Mouse (Mus musculus): ENCODE measurements around the gene Fam89a.

Gene Fam89a

DNA sequence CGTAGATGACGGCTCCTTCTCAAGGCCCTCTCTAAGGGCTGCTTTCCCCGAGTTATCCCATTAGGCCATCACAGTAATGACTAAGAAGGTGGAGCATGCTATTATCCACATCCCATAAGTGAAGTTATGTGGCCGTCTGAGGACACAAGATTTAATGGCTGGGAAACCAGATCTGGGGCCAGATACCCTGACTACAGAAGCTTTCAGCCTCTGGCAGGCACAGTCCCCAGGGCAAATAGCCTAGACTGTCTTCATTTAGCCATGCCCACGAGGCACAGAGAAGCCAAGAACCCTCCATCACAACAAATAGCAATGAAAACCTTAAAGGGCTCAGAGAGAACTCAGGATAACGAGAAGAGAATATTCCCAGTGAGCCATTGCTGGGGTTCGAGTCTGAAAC lies 11.4 kb upstream of the Fam89a start:
- ChIA-PET CTCF (interaction anchor here in 1 of 4 experiments (1.2 kb wide), 1 partner anchor 14 kb away, joined by 3 read pairs; no protein-coding TSS in a partner anchor), POLR2A (interaction anchor here in 1 of 4 experiments (0.7 kb wide), 1 partner anchor 809 kb away, joined by 3 read pairs; no protein-coding TSS in a partner anchor)

DNA sequence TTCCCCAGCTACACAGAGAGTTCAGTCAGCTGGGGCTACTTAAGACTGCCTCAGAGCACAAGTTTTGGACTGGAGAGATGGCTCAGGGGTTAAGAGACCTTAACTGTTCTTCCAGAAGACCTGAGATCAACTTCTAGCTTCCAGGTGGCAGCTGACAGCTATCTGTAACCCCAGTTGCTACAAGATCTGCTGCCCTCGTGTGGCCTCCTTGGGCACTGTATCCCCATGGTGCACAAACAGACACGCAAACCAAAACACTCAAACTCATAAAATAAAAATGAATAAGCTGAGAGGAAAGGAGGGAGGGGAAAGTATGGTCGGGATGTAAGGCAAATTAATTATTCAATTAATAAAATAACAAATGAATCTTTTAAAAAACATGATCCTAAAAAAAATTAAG lies 6.9 kb upstream of the Fam89a start:
- ChIA-PET POLR2A (interaction anchor here in 1 of 4 experiments (1.0 to 2.0 kb wide), 5 partner anchors 13 to 82 kb away, joined by 3 to 5 read pairs (median 4); no protein-coding TSS in a partner anchor), CTCF (interaction anchor here (0.6 to 2.7 kb wide), 44 partner anchors 8 to 1227 kb away, joined by 3 to 13 read pairs (median 4); partner anchors contain the start of genes Arv1 (in 2 of the 4), Ttc13 (in 2 of the 4), Cog2 (in 1 of the 4) and Trim67 (in 1 of the 4))

DNA sequence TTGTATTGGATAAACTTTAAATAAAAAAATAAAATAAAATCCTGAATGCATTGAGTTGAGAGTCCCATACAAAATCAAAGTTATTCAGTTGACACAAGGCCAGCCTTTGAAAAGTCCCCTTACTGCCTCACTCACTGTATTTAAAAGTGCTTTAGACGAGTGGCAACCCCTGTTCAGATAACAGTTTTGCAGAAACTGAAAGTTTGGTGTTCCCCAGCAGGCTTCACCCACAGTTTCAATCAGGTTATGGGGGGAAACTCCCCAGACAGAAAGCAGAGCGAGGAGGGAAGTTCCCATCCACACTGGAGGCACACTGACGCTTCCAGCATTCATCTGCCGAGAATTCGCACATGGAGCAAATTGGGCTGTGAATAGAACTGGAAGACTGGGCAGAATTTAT lies 5.0 kb upstream of the Fam89a start:
- POLR2A ChIA-PET = interaction anchor here in 1 of 4 experiments (2.0 kb wide), 1 partner anchor 12 kb away, joined by 4 read pairs; no protein-coding TSS in a partner anchor
- CTCF ChIA-PET = interaction anchor here (0.5 to 2.7 kb wide), 4 partner anchors 13 to 796 kb away, joined by 3 to 13 read pairs (median 6); no protein-coding TSS in a partner anchor

DNA sequence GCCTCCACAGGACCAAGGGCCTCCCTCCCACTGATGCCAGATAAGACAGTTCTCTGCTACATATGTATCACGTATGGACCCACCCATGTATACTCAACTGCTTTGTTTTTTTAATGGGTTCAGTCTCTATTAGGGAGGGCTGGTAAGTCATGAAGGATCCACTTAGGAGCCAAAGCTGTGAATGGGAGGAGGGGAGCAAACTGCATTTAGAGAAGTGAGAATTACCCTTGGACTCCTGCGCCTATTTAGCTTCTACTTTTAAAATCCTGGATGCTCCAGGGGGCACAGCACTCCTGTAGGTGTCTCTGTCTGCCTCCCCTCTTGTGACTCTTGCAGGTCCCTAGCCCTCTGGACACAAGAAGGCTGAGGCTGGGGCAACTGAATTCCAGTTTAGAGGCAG lies 4.5 kb upstream of the Fam89a start:
- ChIA-PET CTCF (interaction anchor here in 1 of 4 experiments (0.6 kb wide), 1 partner anchor 797 kb away, joined by 3 read pairs; no protein-coding TSS in a partner anchor), POLR2A (no interaction called here)

DNA sequence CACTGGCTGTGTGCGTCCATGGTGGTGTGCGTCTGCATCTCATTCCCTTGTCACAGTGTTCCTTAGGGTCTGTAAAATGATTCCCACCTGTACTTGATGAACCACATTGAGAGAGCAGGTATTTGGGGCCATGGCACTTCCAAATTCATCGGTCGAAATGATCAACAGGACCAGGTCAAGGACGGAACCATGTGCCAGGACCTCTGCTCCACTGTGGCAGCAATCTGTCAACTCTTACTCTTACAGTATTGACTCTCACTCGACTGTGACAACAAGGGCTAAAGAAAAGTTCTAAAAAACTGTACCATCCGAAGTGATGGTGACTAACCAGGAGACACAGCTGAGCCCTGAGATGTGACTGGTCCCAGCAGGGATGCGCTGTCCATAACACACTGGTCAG lies 3.8 kb upstream of the Fam89a start:
- CTCF ChIA-PET = no interaction called here
- POLR2A ChIA-PET = no interaction called here

DNA sequence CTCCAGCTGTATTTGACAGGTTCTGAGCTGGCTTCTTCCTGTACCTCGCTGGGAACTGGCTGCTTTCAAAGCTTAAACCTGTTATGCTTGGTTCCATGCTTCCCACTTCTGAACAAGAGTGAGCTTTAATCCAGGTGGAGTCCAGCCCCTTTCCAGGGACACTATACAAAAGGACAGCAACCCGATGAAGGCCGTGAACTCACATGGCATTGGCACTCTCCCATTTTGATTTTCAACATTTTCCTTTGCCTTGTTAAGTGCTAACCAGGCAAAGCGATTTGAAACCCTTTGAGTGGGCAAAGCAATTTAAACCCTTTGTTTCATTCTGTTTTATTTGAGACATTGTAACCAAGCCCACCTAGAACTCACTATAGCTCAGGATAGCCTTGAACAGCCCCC lies 3.2 kb upstream of the Fam89a start:
- ChIA-PET CTCF (interaction anchor here in 2 of 4 experiments (1.3 to 1.9 kb wide), 2 partner anchors 16 kb away, joined by 4 to 9 read pairs; no protein-coding TSS in a partner anchor), POLR2A (interaction anchor here in 1 of 4 experiments (0.7 kb wide), 1 partner anchor 9 kb away, joined by 3 read pairs; no protein-coding TSS in a partner anchor)

DNA sequence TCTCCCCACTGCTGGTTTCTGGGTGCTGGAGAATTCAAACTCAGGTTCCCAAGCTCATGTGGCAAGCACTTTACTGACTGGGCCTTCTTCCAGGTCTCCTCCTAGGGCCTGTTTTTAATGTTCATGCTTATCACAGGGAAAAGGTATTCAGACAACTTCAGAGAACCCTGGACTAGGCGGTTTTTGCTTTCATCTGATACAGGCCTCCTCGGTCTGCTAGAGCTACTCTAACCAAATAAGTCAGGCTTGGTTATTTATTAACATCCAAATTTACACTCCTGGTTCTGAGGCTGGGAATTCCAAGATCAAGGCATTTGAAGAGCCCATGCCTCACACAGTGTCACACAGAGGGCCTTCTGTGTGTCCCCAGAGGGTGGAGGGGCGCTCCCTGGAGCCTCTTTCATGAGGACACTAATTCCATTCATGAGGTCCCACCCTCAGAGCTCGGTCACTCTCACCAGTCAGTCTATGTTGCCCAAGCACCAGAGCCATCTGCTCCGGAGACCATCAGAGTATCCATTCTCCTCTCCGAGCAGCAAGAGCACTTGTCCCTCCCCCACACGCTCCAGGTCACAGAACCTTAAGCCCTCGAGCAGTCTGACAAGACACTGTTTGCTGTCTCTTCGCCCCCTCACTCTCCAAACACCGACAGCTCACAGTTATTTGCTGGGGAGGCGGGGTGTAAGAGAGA lies 2.6 kb upstream of the Fam89a start:
- ChIA-PET POLR2A (interaction anchor here in 3 of 4 experiments (0.7 to 1.3 kb wide), 5 partner anchors 8 to 154 kb away, joined by 3 read pairs; no protein-coding TSS in a partner anchor), CTCF (interaction anchor here in 2 of 4 experiments (0.6 to 1.9 kb wide), 3 partner anchors 15 to 53 kb away, joined by 3 to 9 read pairs (median 4); no protein-coding TSS in a partner anchor)

DNA sequence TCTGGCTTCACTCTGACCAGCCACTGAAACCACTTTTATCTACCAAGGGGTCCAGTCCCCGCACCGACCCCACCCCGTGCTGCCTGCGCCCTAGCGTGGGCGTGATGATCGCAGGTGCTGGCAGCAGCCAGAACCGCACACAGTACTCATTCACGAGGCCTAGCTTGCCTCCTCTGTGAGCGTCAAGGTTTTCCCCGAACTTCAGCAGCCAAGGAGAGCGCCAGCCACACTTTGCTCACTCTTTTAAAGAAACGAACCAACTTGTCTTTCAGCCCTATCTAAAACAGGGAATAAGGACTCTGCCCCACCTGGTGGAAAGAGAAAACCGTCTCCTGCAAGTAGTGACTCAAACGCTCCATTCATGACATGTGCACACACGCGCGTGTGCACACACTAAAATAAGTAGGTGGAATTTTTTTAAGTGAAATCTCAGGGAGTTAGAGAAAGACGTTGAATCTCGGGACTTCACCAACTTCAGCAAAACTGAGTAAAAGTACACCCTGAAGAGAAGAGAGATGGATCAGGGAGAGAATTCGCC lies 762 bp upstream of the Fam89a start:
- POLR2A ChIA-PET = interaction anchor here in 2 of 4 experiments (0.7 to 2.6 kb wide), 6 partner anchors 9 to 849 kb away, joined by 3 to 7 read pairs (median 3); no protein-coding TSS in a partner anchor
- CTCF ChIA-PET = interaction anchor here in 2 of 4 experiments (0.7 to 1.6 kb wide), 2 partner anchors 144 to 692 kb away, joined by 5 to 13 read pairs; no protein-coding TSS in a partner anchor

DNA sequence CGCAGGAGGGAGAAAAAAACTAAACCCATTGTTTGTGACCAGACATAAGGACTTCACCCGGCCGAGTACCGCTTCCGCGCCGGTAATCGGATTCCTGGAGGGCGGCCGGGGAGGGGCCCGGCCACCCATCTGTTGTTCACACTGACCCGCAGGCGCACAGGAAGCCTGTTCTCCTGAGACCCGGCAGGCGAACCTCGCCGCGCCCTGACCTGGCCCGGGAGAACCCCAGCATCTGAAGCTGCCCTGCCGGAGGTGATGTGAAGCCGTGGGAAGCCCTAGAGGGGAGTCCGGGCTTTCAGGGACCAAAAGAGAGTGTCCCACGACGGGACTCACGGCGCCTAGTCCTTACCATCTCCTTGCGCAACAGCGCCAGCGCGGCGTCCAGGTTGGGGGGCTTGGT lies 441 bp downstream of the Fam89a start:
- CTCF ChIA-PET = interaction anchor here in 3 of 4 experiments (0.5 to 2.1 kb wide), 10 partner anchors 8 to 143 kb away, joined by 3 to 9 read pairs (median 3); partner anchors contain the start of genes Arv1 (in 1 of the 3) and Ttc13 (in 1 of the 3)
- POLR2A ChIA-PET = interaction anchor here in 3 of 4 experiments (0.6 to 2.6 kb wide), 14 partner anchors 8 to 435 kb away, joined by 3 to 7 read pairs (median 3); partner anchors contain the start of genes Trim67 (in 1 of the 3) and Ttc13 (in 1 of the 3)

DNA sequence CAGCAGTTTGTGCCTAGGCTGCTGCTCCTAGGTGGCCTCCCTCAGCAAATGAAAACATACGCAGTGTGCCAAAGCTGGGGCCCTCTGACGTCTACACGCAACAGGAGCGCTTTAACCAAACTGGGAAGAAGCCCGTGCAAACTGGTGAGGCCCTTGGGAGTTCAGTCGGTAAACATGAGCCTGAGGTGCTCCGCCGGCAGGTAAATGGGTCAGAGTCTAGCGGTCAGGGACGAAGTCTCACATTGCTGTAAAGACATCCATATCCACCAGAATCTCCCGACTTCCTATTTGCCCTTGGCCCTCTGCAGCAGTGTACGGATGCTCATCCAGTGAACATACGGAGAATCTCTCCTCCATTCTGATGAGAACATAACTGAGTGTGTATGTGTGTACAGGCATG lies 5.0 kb downstream of the Fam89a start:
- ChIA-PET CTCF (interaction anchor here in 2 of 4 experiments (1.0 to 1.5 kb wide), 2 partner anchors 12 to 370 kb away, joined by 3 to 5 read pairs; no protein-coding TSS in a partner anchor), POLR2A (interaction anchor here in 2 of 4 experiments (0.7 to 1.6 kb wide), 4 partner anchors 7 to 62 kb away, joined by 3 to 5 read pairs (median 3); no protein-coding TSS in a partner anchor)

DNA sequence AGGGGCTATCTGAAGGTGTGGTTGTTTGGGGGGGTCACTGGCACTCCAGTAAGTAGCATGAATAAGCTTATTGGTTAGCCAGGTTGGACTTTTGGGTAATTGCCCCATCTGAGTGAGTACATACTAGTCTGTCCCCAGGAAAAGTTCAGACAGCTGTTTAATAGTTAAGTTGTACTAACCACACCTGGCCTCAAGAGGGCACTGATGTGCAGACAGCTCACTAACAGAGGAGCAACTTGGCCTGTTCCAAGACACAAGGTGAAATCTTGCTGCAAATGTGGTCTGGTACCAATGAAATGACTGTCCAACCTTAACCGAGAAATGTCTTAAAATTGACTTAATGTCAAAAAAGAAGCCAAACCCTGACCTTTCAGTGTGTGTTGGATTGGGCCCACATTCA lies 12.4 kb downstream of the Fam89a start:
- POLR2A ChIA-PET = interaction anchor here in 2 of 4 experiments (0.6 to 1.3 kb wide), 5 partner anchors 8 to 118 kb away, joined by 3 to 5 read pairs (median 3); no protein-coding TSS in a partner anchor
- CTCF ChIA-PET = interaction anchor here (0.5 to 2.0 kb wide), 32 partner anchors 9 to 819 kb away, joined by 3 to 13 read pairs (median 4); partner anchors contain the start of genes Arv1 (in 2 of the 4), Fam89a (in 2 of the 4), Ttc13 (in 2 of the 4) and 2310022B05Rik (in 1 of the 4)

DNA sequence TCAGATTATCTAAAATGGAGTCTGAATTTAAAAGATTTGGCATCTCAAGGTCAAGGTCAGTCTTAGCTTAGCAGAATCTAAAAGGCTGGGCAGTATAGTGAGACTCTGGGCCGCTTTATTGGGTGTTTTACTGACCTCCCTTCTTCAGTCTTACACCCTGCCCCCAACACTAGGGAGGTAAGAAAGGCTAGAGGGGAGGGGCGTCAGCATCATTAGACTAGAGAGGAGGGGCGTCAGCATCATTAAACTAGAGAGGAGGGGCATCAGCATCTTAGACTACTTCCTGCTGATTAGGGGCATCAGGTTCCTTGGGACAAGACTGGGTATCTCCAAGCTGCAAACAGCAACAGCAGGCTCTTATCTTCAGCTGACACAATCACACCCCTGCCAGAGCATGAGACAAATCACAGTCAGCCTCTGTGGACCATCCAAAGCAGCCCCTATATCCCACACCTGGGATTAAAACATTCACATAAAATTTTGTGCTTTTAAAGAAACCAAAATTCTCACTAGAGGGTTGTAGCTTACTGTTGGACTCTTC lies 16.2 kb downstream of the Fam89a start:
- CTCF ChIA-PET = no interaction called here
- POLR2A ChIA-PET = interaction anchor here in 2 of 4 experiments (0.7 to 2.4 kb wide), 4 partner anchors 9 to 15 kb away, joined by 3 to 8 read pairs (median 4); partner anchors contain the start of genes Arv1 (in 1 of the 2) and Ttc13 (in 1 of the 2)

DNA sequence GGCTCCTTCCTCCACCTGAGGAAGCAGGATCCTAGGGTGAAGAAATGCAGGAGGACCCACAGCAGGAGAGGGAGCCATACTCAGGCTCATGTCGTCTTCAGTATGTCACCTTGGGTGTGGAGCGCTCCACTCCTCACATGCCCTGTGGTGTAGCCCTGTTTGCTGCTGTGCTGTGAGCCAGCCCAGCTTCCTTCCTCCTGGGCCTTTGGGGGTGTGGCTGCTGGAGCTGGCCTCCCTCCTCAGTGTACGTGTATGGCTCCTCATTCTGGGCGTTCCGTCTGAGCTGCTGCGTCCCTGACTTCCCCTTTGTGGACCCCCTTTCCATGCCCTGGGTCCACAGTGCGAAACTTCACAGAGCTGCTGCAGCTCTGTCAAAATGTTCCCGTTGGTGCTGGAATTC lies 18.8 kb downstream of the Fam89a start:
- POLR2A ChIA-PET = interaction anchor here in 2 of 4 experiments (0.8 to 3.0 kb wide), 4 partner anchors 9 to 202 kb away, joined by 3 to 6 read pairs (median 4); no protein-coding TSS in a partner anchor
- CTCF ChIA-PET = no interaction called here

DNA sequence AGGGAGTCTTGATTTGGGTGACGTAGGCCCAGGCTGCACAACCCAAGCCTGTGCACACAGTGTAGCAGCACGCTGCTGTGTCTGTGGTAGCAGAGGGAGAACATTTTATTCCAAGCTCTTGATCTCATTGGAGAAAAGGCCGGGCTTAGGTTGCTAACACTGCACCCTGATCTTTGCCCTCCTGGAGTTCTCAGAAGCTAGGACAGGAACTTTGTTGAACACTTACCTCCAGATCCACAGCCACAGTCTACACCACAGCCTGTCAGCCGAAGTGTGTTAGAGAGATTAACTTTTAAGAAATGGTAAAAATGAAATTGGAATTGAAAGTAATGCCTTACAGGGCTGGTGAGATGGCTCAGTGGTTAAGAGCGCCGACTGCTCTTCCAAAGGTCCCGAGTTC lies 27.3 kb downstream of the Fam89a start:
- ChIA-PET POLR2A (interaction anchor here in 3 of 4 experiments (0.6 to 2.4 kb wide), 3 partner anchors 8 to 35 kb away, joined by 3 to 8 read pairs (median 4); no protein-coding TSS in a partner anchor), CTCF (no interaction called here)

DNA sequence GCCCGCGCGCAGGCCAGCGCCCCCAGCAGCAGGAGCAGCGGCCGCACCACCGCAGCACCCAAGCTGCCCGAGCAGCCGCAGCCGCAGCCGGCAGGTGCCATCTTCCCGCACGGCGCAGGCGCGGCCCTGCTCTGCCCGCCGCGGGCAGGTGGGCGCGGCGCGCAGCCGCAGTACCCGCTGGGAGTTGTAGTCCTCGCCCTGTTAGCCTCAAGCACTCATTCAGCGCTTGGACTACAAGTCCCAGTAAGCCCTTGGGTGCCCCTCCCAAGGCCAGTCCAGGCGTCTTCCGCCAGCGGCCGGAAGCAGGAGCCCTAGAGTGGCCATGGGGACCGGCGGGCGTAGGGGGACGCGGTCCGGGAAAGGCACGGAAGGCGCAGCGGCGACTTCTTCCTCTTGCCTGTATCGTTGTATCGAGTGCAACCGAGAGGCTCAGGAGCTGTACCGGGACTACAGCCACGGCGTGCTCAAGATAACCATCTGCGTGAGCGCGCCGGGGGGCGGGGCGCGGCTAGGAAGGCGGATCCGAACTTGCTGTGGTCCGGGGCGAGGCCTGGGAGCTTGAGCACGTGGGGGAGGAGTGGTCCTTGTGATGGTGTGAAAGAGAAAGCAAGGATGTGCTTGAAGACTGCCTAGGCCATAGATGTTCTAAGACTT lies 29.6 kb downstream of the Fam89a start, which contains the start of the genes Ttc13 and Arv1:
Gene Ttc13 (minus strand): TSS at position 122 of the 654 bp plus-strand sequence.
Gene Arv1 (plus strand): TSS at position 278 of the 654 bp plus-strand sequence.
- POLR2A ChIA-PET = interaction anchor here in 3 of 4 experiments (1.1 to 1.7 kb wide), 3 partner anchors 13 to 42 kb away, joined by 3 to 4 read pairs (median 3); no protein-coding TSS in a partner anchor

DNA sequence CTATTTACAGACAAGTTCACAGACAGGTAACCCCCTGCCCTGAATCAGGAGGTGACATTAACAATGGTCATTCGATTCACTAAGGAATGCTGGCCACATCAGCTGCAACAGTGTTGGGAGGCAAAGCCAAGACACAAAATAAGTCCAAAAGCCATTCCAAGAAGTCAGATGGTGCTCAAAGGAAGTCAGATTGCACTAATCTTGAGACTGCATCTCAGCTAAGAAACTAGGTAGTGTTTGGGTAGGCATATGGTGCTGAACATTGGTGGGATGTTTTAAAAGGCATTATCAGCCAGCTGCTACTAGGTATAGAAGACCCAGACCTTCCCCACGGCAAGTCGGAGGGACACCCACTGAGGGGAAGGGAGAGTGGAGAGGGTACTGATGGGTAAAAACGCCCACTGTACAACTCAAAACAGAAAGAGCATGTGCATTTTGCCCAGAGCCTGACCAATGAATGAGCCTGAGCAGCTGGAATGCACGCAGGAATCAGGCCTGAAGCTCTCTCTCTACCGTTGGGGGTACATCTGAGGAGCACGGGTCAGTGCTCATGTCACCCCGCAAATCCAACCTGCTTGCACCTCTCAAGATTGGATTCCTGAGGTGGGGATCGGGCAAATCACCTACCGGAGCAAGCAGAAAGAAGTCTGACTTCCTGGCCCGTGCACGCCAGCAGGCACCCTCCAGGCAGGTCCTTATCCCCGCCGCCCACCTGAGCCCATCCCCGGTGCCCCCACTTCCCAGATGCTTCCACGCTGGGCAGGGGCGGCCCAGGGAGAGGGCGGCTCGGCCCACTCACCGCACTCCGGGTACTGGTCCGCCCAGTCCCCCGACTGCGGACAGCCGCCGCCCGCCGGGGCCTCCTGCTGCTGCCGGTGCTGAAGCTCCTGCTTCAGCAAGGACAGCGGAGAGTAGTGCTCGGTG lies 30.4 kb downstream of the Fam89a start:
- ChIA-PET POLR2A (interaction anchor here in 3 of 4 experiments (1.1 to 1.7 kb wide), 7 partner anchors 8 to 53 kb away, joined by 3 to 4 read pairs (median 3); no protein-coding TSS in a partner anchor), CTCF (interaction anchor here in 3 of 4 experiments (0.8 to 2.0 kb wide), 10 partner anchors 18 to 327 kb away, joined by 3 to 6 read pairs (median 4); no protein-coding TSS in a partner anchor)

More for the DNA sequence above, 29.6 kb downstream of the Fam89a start, which contains the start of the genes Ttc13 and Arv1:
- CTCF ChIA-PET = interaction anchor here in 3 of 4 experiments (1.1 to 2.0 kb wide), 7 partner anchors 17 to 72 kb away, joined by 3 to 7 read pairs (median 3); no protein-coding TSS in a partner anchor

All from embryonic stem cell, embryonic (primary cell).